Mouse (Mus musculus): ENCODE results near the gene Pold2.
"Not testable (repeated sequence)": the region's sequence is repeated elsewhere in the genome, so short reads cannot be mapped to it uniquely, and the experiment has no call there.

Gene Pold2

DNA sequence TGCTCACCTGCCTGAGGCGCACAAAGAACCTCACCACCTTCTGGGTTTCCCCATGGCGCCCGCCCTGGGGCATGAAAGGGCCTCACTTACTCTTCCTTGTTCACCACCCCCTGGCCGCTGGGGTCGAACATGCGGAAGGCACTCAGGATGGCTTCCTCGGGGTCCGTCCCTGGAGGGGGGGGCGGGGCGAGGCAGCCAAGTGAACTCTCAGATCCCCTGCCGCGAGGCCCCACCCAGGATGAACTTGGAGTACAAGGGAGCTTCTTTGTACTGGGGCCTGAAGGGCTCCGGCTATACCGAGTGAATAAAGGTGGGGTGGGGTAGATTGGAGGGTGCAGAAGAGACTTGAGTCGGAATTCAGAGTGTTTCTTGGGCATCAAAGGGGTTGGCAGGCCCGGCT, 19.1 kb upstream of the Pold2 start:
- no peak for DNase-seq

GRCm38 (mm10) chr11:5893807-5894206, 15.7 kb upstream of the Pold2 start:
- no peak for DNase-seq

- DNase-seq = no peak
These were observed 14.8 kb upstream of the Pold2 start for GRCm38 (mm10) chr11:5892810-5893368.

DNA sequence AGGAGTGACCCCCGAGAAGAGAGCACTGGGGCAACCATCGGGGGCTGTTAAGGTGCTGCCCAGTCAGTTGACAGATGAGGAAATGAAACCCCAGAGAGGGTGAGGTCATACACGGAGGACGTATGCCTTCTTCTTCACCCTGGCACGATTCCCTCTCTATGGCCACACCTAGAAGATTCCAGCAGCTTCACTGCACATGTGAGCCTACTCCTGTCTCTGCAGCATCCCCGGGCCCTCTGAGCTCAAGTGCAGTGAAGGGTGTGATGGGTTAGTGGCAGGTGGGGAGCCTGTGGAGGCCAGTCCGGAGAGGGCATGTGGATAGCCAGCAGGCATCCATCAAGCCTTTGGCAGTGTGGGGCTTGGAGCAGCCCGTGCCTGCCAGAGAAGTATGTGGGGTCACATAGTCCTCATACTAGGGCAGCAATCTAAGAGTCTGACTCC, 14.1 kb upstream of the Pold2 start:
- peak; percentile 26 for DNase-seq

DNA sequence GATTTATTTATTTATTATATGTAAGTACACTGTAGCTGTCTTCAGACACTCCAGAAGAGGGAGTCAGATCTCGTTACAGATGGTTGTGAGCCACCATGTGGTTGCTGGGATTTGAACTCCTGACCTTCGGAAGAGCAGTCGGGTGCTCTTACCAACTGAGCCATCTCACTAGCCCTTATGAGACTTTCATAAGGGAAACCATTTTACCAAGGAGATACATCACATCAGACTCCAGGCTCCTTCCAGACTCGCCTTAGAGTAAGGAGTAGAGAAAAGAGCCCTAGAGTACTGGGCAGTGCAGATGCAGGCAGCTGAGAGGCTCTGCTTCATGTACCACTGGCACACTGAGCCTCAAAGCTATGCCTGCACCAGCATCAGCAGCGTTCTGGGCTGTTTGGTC, 10.5 kb upstream of the Pold2 start:
- DNase-seq = not testable (repeated sequence)

DNA sequence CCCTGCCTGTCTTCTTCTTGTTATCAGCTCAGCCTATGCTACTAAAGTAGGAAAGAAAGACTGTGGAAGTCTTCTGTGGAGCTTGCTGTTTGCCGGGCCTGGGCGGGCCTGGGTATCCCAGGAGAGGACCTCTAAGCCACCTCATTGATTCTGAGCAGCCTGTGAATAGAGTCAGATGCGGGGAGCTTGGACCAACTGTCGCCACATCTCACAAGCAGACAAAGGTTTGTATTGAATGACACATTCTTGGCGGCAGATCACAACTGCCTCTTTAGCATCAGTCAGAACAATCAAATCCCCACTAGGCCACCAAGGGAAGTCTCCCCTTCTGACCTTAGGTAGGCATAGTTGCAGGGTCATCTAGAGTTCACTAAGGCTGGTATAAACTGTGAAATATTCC, 9.2 kb upstream of the Pold2 start:
- DNase-seq = no peak

DNA sequence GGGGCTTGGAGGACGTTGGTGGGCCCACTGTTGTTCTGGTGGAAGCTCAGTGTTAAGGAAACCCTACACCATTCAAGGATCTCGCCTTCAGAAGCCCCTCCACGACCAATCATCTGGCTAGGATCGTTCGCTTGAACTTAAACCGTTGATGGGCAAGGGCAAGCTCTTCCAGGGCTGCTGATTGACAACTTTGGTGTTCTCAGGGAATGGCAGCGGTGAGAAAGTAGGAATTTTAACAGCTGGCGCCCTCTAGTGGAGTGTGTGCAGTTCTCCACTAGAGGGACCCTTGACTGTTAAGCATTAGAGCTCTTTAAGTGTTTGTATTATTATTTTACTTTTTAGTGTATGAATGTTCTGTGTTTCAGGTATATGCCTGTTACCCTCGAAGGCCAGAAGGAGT, 8.1 kb upstream of the Pold2 start:
- DNase-seq = peak; percentile 80

- no peak for DNase-seq
These were observed 4.4 kb upstream of the Pold2 start for GRCm38 (mm10) chr11:5882518-5882917.

DNA sequence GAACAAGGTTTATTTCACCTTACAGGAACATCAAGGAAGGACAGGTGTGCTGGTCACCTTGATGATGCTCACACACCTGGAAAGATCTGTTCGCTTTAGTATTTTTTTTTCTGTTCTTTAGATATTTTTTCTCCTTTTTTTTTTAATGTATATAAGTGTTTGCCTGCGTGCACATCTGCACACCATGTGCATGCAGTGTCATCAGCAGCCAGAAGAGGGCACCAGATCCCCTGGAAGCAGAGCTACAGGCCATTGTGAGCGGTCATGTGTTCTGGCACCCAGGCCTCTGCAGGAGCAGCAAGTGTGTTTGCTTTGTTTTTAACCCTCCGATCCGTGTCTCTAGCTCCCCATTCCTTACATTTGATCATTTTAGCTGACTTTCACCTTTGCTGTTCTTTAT, 1.8 kb upstream of the Pold2 start:
- DNase-seq = peak; percentile 66

DNA sequence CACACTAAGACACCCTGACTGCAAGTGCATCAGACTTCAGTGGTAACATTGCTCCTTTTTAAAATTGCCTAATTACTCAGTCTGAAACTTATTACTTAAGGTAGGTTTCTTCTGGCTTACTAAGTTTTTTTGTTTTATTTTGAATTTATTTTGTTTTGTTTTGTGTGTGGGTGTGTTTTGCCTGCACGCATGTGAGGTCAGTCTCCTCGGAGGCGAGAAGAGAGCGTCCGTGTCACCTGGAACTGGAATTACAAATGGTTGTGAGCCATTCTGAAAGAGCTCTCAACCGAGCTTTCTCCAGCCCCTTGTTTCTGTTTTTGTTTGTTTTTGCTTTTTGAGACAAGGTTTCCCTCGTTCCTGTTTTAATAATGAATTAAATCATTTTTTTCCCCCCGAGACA, 569 bp upstream of the Pold2 start:
- DNase-seq = no peak

DNA sequence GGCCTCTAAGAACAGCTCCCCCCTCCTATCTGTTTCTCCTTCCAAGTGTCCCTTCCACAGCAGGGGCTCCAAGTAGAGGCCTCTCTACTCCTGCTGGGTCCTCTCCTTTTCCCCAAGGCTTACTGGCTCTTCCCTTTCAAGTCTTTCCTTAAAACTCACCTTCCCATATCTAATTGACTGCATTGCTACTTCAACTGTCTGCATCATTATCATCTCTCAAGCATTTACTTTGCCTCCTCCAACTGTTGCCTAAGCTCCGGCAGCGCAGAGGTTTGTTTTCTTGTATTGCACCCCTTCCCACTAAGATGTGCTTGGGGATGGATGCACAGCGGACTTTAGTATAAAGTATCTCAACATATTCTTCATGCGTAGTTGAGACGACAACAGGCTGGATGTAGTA, 671 bp downstream of the Pold2 start:
- no peak for DNase-seq

- DNase-seq = no peak
These were observed 4.9 kb downstream of the Pold2 start for GRCm38 (mm10) chr11:5873192-5873591.

DNA sequence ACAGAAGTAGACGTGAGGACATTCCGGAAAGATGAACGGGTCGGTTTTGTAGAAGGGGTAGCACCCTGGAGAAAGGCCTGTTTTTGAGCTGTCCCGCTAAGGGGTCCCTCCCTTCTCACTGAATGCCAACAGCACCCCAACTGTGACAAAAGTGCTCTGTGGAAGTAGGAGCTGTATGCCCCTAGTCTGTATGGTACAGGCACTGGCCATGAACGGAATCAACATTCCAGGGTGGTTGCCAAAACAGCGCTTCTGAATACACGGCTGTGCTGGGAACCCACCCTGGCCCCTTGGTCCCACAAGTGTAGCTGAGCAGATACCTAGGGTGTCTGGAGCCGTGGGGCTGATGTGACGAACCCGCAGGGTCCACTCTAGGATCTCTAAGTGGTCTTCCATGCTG, 5.4 kb downstream of the Pold2 start:
- no peak for DNase-seq

DNA sequence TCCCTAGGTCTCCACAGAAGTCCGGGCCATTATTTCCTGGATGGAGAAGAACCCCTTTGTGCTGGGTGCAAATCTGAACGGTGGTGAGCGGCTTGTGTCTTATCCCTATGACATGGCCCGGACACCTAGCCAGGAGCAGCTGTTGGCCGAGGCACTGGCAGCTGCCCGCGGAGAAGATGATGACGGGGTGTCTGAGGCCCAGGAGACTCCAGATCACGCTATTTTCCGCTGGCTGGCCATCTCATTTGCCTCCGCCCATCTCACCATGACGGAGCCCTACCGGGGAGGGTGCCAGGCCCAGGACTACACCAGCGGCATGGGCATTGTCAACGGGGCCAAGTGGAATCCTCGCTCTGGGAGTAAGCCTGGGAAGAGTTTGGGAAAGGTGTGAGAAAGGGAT, 8.0 kb downstream of the Pold2 start:
- DNase-seq = no peak

DNA sequence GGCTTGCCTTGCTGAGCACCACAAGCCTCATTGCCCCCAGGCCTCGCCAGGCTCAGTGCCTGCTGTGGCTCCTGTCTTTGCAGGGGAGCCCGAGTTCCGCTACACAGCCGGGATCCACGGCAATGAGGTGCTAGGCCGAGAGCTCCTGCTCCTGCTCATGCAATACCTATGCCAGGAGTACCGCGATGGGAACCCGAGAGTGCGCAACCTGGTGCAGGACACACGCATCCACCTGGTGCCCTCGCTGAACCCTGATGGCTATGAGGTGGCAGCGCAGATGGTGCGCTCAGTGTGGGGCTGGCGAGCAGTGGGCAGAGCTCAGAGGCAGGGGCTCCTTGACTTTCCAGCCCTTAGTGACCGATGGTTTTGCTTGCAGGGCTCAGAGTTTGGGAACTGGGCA, 8.8 kb downstream of the Pold2 start:
- DNase-seq = no peak

DNA sequence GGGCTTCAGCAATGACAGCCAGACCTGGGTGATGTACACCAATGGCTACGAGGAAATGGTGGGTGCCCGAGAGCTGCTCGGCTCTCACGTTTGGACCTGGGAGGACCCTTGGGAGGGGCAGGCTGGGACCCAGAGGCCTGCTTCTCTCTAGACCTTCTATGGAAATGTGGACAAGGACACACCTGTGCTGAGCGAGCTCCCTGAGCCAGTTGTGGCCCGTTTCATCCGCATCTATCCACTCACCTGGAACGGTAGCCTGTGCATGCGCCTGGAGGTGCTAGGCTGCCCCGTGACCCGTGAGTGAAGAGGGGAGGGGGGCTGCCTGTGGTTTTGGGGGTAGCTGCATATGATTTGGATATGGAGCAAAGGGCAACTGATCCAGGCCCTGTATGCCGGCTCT, 9.8 kb downstream of the Pold2 start:
- no peak for DNase-seq

DNA sequence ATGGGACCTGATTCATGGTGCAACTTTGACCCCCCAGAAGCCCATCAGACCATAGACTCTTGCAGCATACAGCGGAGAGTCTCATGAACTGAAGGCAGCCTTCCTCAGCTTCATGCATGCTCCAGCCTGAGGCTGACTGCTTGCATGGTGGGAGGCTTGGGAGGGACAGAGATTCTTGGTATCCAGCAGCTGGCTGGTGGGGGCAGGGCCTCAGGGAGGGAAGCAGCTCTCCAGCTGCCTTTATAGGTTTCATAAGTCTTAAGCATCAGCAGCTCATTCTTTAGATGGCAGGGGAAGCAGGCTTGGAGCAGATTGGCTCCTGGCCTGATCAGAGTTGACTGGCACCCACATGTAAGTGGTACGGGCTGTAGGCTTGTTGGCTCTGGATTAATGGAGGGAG, 10.9 kb downstream of the Pold2 start:
- DNase-seq = no peak

- DNase-seq = no peak
These were observed 15.5 kb downstream of the Pold2 start for GRCm38 (mm10) chr11:5862394-5863105.

- peak; percentile 52 for DNase-seq
These were observed 16.3 kb downstream of the Pold2 start, which contains the start of gene Aebp1 for GRCm38 (mm10) chr11:5861678-5862393. Gene Aebp1, plus strand, starts transcription at chr11:5861947.

DNA sequence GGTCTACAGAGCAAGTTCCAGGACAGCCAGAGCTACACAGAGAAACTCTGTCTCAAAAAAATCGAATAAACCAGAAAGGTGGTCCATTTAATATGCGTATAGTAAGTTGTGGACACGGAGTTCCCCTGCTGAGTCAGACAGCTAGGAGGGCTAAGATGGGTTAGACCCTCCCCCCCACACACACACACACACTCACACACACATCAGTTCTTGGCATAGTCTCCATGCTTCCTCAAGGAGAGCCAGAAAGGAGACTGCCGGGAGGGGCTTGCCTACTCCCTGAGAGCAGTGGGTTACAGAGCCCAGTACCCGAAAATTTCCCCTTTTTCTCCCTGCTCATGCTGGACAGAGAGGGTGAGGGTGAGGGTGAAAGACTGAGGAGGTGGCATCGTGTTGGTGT, 17.5 kb downstream of the Pold2 start:
- no peak for DNase-seq

DNA sequence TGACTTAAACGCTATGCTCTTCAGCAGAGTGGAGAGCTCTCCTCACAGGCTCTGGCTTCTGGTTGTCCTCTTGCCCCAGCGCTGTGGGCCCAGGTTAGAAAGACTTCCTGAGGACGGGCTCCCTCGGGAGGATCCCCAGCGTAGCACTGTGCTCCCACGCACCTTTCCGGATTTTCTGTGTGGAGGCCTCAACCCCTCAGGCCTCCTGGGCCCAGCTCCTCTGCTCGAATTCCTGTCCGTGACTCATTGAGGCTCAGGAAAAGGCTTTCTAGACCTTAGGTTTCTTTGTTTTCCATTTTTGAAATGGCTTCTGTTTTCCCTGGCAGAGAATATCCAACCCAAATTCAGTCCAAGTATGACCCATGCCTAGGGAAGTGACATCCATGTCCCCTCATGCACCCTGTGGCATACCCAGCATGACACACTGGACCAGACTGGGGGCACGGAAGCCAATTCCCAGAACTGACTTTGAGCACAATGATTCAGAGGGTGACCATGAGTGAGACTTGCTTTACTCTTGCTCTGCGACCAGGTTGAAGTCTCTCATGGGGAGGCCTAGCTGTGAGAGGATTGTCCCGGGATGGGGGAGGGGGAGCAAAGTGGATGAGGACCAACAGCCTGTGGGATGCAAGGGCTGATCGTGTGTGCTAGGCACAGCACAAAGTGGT, 18.1 kb downstream of the Pold2 start:
- DNase-seq = no peak

GRCm38 (mm10) chr11:5858723-5859122, 19.4 kb downstream of the Pold2 start:
- no peak for DNase-seq

DNA sequence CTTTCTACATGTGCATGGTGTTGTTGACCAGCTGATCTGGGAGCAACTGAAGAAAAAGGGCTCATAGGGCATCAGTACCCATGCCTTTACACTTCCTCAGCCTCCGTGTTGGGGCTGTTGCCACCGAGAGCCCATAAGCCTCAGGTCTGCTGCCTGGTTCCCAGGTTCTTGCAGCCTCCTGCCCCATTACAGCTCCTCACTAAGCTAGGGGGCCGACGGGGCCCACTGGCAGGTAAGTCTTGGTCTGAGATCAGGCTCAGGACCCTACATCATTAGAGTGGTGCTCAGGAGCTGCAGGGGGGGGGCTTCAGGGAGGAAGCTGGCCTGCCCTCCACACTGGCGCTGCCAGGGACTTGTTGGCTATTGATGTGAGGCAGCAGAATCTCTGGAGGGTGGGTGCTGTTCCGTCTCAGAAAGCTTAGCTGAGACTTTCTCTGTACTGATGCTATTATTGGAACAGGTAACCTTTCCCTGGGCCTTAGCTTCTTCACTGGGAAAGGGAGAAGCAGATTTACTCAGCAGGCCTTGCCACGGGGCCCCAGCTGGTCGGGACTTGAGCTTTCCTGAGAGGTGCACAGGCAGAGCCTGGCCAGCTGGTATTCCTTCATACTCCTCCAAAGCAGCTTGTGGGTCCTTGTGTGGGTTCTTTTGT, 21.5 kb downstream of the Pold2 start:
- DNase-seq = no peak

Data from lung, postnatal 14 days (tissue).